Mouse (Mus musculus): ENCODE measurements around the gene Fgfr2. TPM values are rescaled to one million over a fixed set of nuclear protein-coding genes. Genes with fewer than 3 reads are reported as not detected.

The Fgfr2 gene
- total RNA-seq, 2 experiments from 2014 or later, result not detected

GRCm38 (mm10) chr7:132232937-132233336 lies 890.2 kb downstream of the Fgfr2 start:
- no peak for ATAC-seq (replicated peaks; ENCODE audit: poor library complexity)

GRCm38 (mm10) chr7:132231476-132231875 lies 891.7 kb downstream of the Fgfr2 start:
- no peak for ATAC-seq (replicated peaks; ENCODE audit: poor library complexity)

- ATAC-seq (replicated peaks; ENCODE audit: poor library complexity), result no peak
Measured at GRCm38 (mm10) chr7:132230961-132231360, 892.2 kb downstream of the Fgfr2 start.

GRCm38 (mm10) chr7:132227075-132227640 lies 896.0 kb downstream of the Fgfr2 start:
- ATAC-seq (replicated peaks; ENCODE audit: poor library complexity), result peak; percentile 66

DNA sequence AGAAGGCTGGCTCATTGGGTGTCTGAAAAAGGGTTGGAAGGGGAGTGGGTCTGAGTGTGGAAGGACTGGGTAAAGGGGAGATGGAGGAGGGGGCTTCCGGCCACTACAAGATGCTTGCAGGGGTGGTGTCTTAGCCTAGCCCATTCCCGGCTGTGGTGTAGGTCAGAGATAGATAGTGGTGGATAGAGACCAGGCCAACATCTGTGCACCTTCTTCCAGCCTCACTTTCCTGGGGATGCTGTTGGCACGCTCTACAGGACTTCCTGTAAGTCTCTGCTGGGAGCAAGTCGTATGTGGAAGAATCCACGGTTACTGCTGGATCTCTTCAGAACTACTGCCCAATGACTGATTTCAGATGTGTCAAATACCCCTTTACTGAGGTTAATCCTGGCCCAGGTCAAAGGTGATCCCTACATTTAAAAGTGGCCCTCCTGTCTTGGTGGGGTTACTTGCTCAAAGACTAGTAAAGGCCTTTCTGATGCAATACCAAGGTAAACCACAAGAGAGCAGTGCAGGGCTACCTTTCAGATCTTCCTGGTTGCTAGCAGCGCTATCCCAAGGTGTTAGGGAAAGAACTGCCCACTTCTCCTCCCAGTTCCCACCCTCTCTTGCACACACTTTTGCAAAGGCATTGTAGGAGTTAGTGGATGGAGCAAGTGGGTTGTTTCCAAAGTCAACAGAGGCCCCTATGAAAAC lies 896.6 kb downstream of the Fgfr2 start:
- ATAC-seq (replicated peaks; ENCODE audit: poor library complexity), result peak; percentile 91

DNA sequence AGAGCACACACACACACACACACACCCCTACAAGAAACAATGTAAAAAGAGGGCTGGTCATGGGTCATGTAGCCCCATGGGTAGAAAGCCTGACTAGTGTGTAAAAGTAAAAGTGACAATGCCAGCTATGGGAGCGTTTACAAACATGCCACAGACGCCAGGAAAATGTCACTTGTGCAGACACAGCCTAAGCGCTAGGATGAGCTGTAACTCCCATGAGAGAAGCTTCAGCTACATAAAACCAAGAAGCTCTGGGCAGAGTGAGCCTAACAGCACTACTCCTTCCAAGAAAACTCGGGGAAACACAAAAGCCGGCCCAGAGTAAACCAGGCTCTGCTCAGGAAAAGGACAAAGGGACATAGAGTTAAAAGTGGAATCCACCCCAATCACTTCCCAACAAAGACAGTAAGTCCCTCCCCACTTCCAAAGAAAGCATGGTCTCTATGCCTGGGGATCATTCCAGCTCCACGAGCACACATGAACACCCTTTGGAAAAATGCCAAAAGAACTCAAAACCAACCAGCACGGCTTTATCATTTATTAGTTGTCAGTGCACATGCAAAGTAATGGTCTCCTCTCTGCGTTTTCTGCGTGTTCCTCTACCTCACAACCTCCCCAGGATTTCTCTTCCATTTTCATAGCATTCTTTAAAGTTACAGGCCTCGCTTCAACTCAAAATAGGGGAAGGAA lies 899.6 kb downstream of the Fgfr2 start:
- ATAC-seq (replicated peaks; ENCODE audit: poor library complexity), result no peak

GRCm38 (mm10) chr7:132214031-132214430 lies 909.1 kb downstream of the Fgfr2 start:
- no peak for ATAC-seq (replicated peaks; ENCODE audit: poor library complexity)

GRCm38 (mm10) chr7:132213460-132213859 lies 909.7 kb downstream of the Fgfr2 start:
- ATAC-seq (replicated peaks; ENCODE audit: poor library complexity), result 0 out of 2 replicates have a peak, but pooled peaks have one; percentile 50

DNA sequence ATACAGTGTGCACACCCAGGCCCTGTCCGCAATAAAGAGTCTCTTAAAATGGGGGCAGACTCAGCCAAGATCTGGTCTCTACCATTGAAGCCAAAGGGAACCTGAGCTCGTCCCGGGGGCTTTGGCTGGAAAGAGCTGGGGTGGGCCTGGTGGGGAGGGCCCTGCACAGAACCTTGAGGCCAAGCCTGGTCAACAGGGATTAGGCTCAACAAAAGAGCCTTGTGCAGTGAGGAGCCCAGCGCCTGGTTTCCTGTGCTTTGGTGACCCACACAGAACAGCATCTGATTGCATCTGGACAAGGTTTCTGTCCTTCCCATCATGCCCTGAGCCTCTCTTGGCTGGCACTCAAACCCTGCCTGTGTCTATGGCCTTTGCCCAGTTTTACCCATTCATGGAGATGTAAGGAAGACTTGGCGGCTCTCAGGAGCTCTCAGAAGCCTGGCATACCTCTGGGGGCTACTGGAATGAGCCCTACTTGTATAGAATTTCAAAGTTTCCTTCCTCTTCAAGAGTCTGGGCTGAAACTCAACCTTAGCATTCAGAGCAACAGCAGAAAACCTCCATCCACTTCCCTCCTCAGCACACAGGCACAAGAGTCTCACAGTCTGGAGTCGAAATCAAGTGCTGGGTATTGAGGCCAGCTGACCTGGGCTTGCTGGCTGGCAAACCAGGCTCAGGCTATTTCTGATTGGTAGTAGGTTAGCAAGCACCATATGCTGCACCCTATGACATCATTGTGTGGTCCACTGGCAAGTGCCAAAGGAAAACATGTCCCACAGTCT lies 911.0 kb downstream of the Fgfr2 start:
- no peak for ATAC-seq (replicated peaks; ENCODE audit: poor library complexity)

DNA sequence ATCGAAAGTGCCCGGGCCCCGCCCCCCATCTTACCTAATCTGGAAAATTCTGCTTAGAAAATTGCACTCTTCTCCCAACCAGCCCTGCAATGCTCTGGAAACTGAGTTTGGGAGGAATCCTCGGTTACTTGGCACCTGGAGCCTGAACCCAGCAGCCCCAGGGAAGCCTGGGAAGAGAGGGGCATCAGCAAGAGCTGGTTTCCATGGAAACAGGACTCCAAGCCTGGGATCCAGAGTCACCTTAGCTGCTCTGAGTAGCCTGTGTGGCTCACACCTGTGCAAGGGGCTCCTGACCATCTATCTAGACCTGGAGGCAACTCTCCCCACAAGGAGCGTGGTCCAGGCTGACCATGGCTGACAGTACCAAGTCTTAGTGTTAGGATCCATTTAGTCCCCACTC lies 912.5 kb downstream of the Fgfr2 start:
- ATAC-seq (replicated peaks; ENCODE audit: poor library complexity), result no peak

- no peak for ATAC-seq (replicated peaks; ENCODE audit: poor library complexity)
Measured at GRCm38 (mm10) chr7:132208946-132209651, 914.1 kb downstream of the Fgfr2 start.

GRCm38 (mm10) chr7:132204073-132204612 lies 919.0 kb downstream of the Fgfr2 start:
- ATAC-seq (replicated peaks; ENCODE audit: poor library complexity), result no peak

DNA sequence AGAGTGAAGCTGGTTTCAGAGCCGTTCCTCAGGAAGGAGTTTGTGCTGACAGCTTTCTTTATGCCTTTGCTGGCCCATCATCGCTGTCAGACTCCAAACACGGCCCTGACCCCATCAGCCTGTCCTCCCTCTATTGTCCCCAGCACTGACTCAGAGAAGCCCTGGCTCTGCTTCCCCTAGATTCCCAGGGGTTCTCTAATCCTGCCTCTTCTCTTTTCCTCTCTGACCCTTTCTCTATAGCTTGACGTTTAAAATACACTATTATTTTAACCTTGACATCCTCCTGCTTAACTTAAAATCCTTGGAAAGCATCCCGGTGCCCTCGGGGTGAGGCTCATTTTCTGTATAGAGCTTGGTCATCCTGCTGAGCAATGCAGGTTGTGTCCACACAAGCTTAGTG lies 923.5 kb downstream of the Fgfr2 start:
- no peak for ATAC-seq (replicated peaks; ENCODE audit: poor library complexity)

DNA sequence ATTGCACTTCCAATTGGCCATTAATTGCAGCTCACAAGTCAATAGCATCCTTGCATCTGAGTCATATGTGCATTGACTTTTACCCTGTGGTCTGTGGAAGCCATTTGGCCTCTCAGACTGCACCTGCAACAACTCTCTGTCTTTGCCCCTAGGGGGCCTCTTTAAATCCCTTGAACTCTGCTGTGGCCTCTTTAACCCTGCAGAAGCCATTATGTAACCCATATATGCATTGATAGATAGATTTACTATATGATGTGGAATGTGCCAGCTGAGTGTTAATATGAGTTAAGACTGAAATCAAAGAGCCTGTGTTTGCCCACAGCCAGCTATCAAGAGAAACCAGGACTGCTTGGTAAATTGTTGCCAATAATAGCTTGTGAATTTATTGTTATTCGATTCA lies 924.3 kb downstream of the Fgfr2 start:
- no peak for ATAC-seq (replicated peaks; ENCODE audit: poor library complexity)

DNA sequence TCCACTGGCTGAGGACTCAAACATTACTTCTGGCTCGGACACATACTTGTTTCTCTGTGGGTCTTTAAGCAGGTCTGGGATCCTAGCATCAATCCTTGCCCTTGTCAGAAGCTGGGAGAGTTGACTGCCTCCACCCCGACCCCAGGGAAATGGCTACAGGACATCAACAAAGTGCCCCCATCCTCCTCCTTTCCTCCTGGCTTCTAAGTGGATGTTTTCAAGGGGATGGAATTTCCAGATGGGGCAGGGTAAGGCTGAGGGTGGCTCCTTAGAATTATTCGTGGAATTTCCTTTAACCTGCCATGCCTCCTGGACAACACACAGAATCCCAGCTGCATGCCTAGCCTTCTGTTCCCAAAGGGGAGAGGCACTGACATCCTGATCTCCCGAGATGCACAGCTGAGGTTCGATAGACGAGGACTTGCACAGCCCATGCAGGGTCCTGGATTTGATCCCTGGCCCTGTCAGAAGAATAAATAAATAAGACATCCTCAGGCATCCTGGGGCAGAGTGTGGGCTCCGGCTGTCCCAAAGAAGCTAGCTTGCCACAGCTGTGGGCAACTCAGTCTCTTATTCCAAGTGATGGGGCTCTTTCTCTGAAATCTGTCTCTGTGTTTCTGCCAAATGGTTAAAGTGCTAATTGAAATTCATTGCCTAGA lies 925.2 kb downstream of the Fgfr2 start:
- ATAC-seq (replicated peaks; ENCODE audit: poor library complexity), result no peak

- no peak for ATAC-seq (replicated peaks; ENCODE audit: poor library complexity)
Measured at GRCm38 (mm10) chr7:132196581-132196980, 926.6 kb downstream of the Fgfr2 start.

DNA sequence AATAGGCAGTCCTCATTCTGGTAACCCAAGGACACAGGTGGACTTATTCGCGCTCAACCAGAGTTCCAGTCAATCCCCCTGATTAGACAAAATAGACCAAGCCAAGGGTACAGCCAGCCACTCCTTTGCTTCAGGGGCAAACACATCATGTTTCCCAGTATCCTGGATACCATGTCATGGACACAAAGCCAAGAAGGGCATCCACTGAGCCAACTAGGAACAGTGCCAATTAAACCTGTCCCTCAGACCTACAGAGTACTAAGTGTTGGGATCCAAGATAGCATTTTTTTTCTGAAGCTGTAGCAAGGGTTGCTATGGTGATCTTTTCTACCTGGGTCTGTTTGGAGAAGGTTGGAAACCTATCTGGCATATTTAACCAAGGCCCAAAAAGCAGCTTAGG lies 929.5 kb downstream of the Fgfr2 start:
- ATAC-seq (replicated peaks; ENCODE audit: poor library complexity), result no peak

GRCm38 (mm10) chr7:132187456-132187855 lies 935.7 kb downstream of the Fgfr2 start:
- ATAC-seq (replicated peaks; ENCODE audit: poor library complexity), result no peak

DNA sequence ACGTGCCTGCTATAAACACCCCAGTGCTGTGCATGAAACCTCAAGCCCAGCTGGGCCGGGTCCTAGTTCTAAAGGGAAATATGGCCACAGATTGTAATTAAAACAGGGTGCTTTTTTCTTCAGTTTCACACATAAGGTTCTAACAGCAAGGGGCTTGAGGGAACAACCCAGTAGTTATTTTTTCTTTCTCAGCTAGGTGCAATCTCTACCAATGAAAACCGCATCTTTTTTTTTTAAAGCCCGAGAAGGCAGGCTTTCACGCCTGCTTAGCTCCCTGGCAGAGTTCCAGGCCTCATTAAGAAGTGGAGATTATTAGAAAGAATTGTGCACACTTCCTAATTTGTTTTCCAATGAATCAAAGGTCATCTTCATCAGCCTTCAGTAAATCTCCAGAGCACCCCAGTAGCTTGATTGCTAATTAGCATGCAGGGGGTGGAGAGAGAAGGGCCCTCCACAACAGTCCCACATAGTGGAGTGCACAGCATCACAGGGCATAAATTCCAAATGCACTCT lies 939.2 kb downstream of the Fgfr2 start:
- no peak for ATAC-seq (replicated peaks; ENCODE audit: poor library complexity)
